Mouse (Mus musculus) spleen, adult 2 months (tissue): ENCODE data around the gene Katnb1.

Experiments
- CTCF ChIP-seq: fragments of 200-500 bp; IDR thresholded peaks from 2 replicates; pipeline ENCODE4 v1.5.1; 2011; ENCODE audit warnings: mild to moderate bottlenecking, inconsistent platforms; ENCODE audit not compliant: insufficient read depth, insufficient read length, insufficient replicate concordance; ENCODE audit errors: extremely low read depth
- POLR2A ChIP-seq: fragments of 200-500 bp; IDR thresholded peaks from 2 replicates; pipeline ENCODE4 v1.6.1; 2011; ENCODE audit warnings: low read depth, low read length, inconsistent platforms

DNA sequence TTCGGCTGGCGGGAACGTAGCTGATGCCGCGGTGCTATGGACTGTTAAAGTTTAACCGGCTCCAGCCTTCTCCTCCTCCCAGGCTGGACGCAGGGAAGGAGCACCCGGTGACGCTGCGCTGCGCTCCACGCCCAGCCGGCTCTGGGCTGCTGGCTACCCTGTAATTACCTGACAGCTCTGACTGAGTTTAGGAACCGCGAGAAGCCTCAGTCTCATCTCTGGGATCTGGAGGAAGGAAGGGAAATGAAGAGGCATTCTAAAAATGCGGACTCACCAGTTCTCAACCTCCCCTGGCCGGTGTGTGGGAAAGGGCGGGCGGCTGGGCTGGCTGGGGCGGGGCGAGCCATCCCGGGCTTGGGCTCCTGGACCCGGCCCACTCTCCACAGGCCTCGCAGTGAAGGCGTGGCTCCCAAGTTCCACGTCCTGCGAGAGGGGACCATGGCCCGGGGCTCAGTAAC lies 56.7 kb downstream of the Katnb1 start:
- no peak for TF ChIP-seq CTCF
- TF ChIP-seq POLR2A, result no peak
